Mouse (Mus musculus): ENCODE results near the gene Itgb1bp2.

Itgb1bp2 gene

GRCm38 (mm10) chrX:101448886-101449475 is at the start of gene Itgb1bp2:
Itgb1bp2 (plus strand) TSS chrX:101449088.
- no peak for DNase-seq

- peak; percentile 66 for DNase-seq
Observed at GRCm38 (mm10) chrX:101418946-101419724, 29.8 kb upstream of the Itgb1bp2 start.

GRCm38 (mm10) chrX:101419725-101420699 is 28.9 kb upstream of the Itgb1bp2 start:
- peak; percentile 89 for DNase-seq

GRCm38 (mm10) chrX:101420700-101421095 is 28.2 kb upstream of the Itgb1bp2 start, which contains the start of gene Zmym3:
Zmym3 (minus strand) TSS chrX:101420849.
- DNase-seq, result peak; percentile 5

- DNase-seq, result no peak
Observed at GRCm38 (mm10) chrX:101423462-101423861, 25.4 kb upstream of the Itgb1bp2 start.

GRCm38 (mm10) chrX:101427774-101428173 is 21.1 kb upstream of the Itgb1bp2 start:
- peak; percentile 24 for DNase-seq

- DNase-seq, result no peak
Observed at GRCm38 (mm10) chrX:101428785-101429141, 20.1 kb upstream of the Itgb1bp2 start.

GRCm38 (mm10) chrX:101429142-101429949 is 19.5 kb upstream of the Itgb1bp2 start, which contains the start of gene Nono:
Nono (plus strand) TSS chrX:101429318.
- DNase-seq, result peak; percentile 91

- DNase-seq, result peak; percentile 31
Observed at GRCm38 (mm10) chrX:101429976-101430375, 18.9 kb upstream of the Itgb1bp2 start.

- DNase-seq, result no peak
Observed at GRCm38 (mm10) chrX:101451147-101451546, 2.3 kb downstream of the Itgb1bp2 start.

GRCm38 (mm10) chrX:101451591-101451990 is 2.7 kb downstream of the Itgb1bp2 start:
- DNase-seq, result no peak

- no peak for DNase-seq
Observed at GRCm38 (mm10) chrX:101472202-101472601, 23.3 kb downstream of the Itgb1bp2 start.

GRCm38 (mm10) chrX:101481604-101482350 is 32.9 kb downstream of the Itgb1bp2 start:
- DNase-seq, result no peak

GRCm38 (mm10) chrX:101486487-101487152 is 37.7 kb downstream of the Itgb1bp2 start:
- peak; percentile 56 for DNase-seq

Measured in thymus, postnatal 14 days (tissue).